Mouse (Mus musculus): ENCODE data around the gene Med11. TPM values are rescaled to one million over a fixed set of nuclear protein-coding genes. Genes with fewer than 3 reads are reported as not detected.

The Med11 gene
- polyA plus RNA-seq, 1 experiment from 2014 or later, result 48.4 TPM

- Histone ChIP-seq H3K9me3 (replicated peaks) (no peaks in the 10 kb centered on the region), H3K4me3 (no peak overlapping the region), H3K4me1 (no peaks in the 10 kb centered on the region), H3K27ac (no peak overlapping the region), H3K27me3 (ENCODE audit: low read depth, poor library complexity, severe bottlenecking) (no peaks in the 10 kb centered on the region), H3K36me3 (no peaks in the 10 kb centered on the region)
- DNase-seq (ENCODE audit: low spot score), result no peak
- WGBS, result 88% methylated on average over 3 of the region's 3 CpGs
Measured at GRCm38 (mm10) chr11:70489138-70489537, 37.4 kb downstream of the Med11 start.

GRCm38 (mm10) chr11:70489684-70490083, 38.0 kb downstream of the Med11 start:
- no peaks in the 10 kb centered on the region for H3K4me1 ChIP-seq
- 90% methylated on average over 6 of the region's 6 CpGs for WGBS
- H3K27ac ChIP-seq, result no peak overlapping the region
- H3K36me3 ChIP-seq, result no peaks in the 10 kb centered on the region
- H3K4me3 ChIP-seq, result no peak overlapping the region
- no peaks in the 10 kb centered on the region for H3K27me3 ChIP-seq (ENCODE audit: low read depth, poor library complexity, severe bottlenecking)
- H3K9me3 ChIP-seq (replicated peaks), result no peaks in the 10 kb centered on the region
- no peak for DNase-seq (ENCODE audit: low spot score)

- 82% methylated on average over 14 of the region's 14 CpGs for WGBS
- no peak for DNase-seq (ENCODE audit: low spot score)
- no peak overlapping the region for H3K27ac ChIP-seq
Measured at GRCm38 (mm10) chr11:70499566-70500475, 48.1 kb downstream of the Med11 start.

GRCm38 (mm10) chr11:70500476-70500812, 48.7 kb downstream of the Med11 start:
- no peak overlapping the region for H3K4me3 ChIP-seq
- H3K36me3 ChIP-seq, result no peaks in the 10 kb centered on the region
- no peaks in the 10 kb centered on the region for H3K4me1 ChIP-seq
- no peak for DNase-seq (ENCODE audit: low spot score)
- H3K27ac ChIP-seq, result no peak overlapping the region
- H3K27me3 ChIP-seq (ENCODE audit: low read depth, poor library complexity, severe bottlenecking), result peaks cover 8% of the 10 kb centered on the region
- H3K9me3 ChIP-seq (replicated peaks), result no peaks in the 10 kb centered on the region
- 88% methylated on average over 1 of the region's 1 CpGs for WGBS

More at GRCm38 (mm10) chr11:70499566-70500475, 48.1 kb downstream of the Med11 start:
- Histone ChIP-seq H3K4me1 (no peaks in the 10 kb centered on the region), H3K9me3 (replicated peaks) (no peaks in the 10 kb centered on the region), H3K36me3 (no peaks in the 10 kb centered on the region), H3K4me3 (no peak overlapping the region), H3K27me3 (ENCODE audit: low read depth, poor library complexity, severe bottlenecking) (peaks cover 2% of the 10 kb centered on the region)

- no peaks in the 10 kb centered on the region for H3K4me1 ChIP-seq
- H3K27ac ChIP-seq, result no peak overlapping the region
- no peak for DNase-seq (ENCODE audit: low spot score)
- H3K9me3 ChIP-seq (replicated peaks), result no peaks in the 10 kb centered on the region
- H3K27me3 ChIP-seq (ENCODE audit: low read depth, poor library complexity, severe bottlenecking), result peaks cover 12% of the 10 kb centered on the region
- H3K36me3 ChIP-seq, result no peaks in the 10 kb centered on the region
- 84% methylated on average over 3 of the region's 3 CpGs for WGBS
- no peak overlapping the region for H3K4me3 ChIP-seq
Measured at GRCm38 (mm10) chr11:70502018-70502417, 50.3 kb downstream of the Med11 start.

Small RNA genes within 50 kb of the gene (microRNA-seq; reads per million reads assigned to microRNA genes)
- not detected for gene Mir7115

Other genes starting within 250 kb of the Med11 start
- gene Slc16a11, start 239.2 kb upstream of the Med11 start, polyA plus RNA-seq (2016; fragmentation: Nextera tagmentation; extraction: Ambion mirVana), result 0.84 and 1.6 TPM in 2 replicates
- 11.6 and 16.3 TPM in 2 replicates for gene Slc16a13, start 230.9 kb upstream of the Med11 start, polyA plus RNA-seq (2016; fragmentation: Nextera tagmentation; extraction: Ambion mirVana)
- 5.6 and 7.5 TPM in 2 replicates for gene Bcl6b, start 222.1 kb upstream of the Med11 start, polyA plus RNA-seq (2016; fragmentation: Nextera tagmentation; extraction: Ambion mirVana)
- 220 and 235 TPM in 2 replicates for gene 0610010K14Rik, start 214.0 kb upstream of the Med11 start, polyA plus RNA-seq (2016; fragmentation: Nextera tagmentation; extraction: Ambion mirVana)
- gene Gm21988, start 212.1 kb upstream of the Med11 start, polyA plus RNA-seq (2016; fragmentation: Nextera tagmentation; extraction: Ambion mirVana), result 9.7 TPM in 2 replicates
- 84.7 and 93.5 TPM in 2 replicates for gene Rnasek, start 212.1 kb upstream of the Med11 start, polyA plus RNA-seq (2016; fragmentation: Nextera tagmentation; extraction: Ambion mirVana)
- gene Alox12, start 196.6 kb upstream of the Med11 start, polyA plus RNA-seq (2016; fragmentation: Nextera tagmentation; extraction: Ambion mirVana), result 2.0 and 2.9 TPM in 2 replicates
- gene Alox12e, start 129.3 kb upstream of the Med11 start, polyA plus RNA-seq (2016; fragmentation: Nextera tagmentation; extraction: Ambion mirVana), result 0.06 TPM in 1 of 2 replicates, not detected in the other
- not detected in 2 replicates for gene Alox15, start 99.9 kb upstream of the Med11 start, polyA plus RNA-seq (2016; fragmentation: Nextera tagmentation; extraction: Ambion mirVana)
- 63.0 and 65.1 TPM in 2 replicates for gene Pelp1, start 41.9 kb upstream of the Med11 start, polyA plus RNA-seq (2016; fragmentation: Nextera tagmentation; extraction: Ambion mirVana)
- gene Arrb2, start 19.3 kb upstream of the Med11 start, polyA plus RNA-seq (2016; fragmentation: Nextera tagmentation; extraction: Ambion mirVana), result 24.6 and 25.5 TPM in 2 replicates
- gene Zmynd15, start 7.5 kb downstream of the Med11 start, polyA plus RNA-seq (2016; fragmentation: Nextera tagmentation; extraction: Ambion mirVana), result 0.09 TPM in 1 of 2 replicates, not detected in the other
- gene Cxcl16, start 8.1 kb downstream of the Med11 start, polyA plus RNA-seq (2016; fragmentation: Nextera tagmentation; extraction: Ambion mirVana), result 0.49 TPM in 2 replicates
- 0.98 and 1.2 TPM in 2 replicates for gene Tm4sf5, start 53.3 kb downstream of the Med11 start, polyA plus RNA-seq (2016; fragmentation: Nextera tagmentation; extraction: Ambion mirVana)
- 0.30 TPM in 1 of 2 replicates, not detected in the other for gene Vmo1, start 62.7 kb downstream of the Med11 start, polyA plus RNA-seq (2016; fragmentation: Nextera tagmentation; extraction: Ambion mirVana)
- gene Gltpd2, start 67.3 kb downstream of the Med11 start, polyA plus RNA-seq (2016; fragmentation: Nextera tagmentation; extraction: Ambion mirVana), result 0.16 and 0.19 TPM in 2 replicates
- 1,140 and 1,215 TPM in 2 replicates for gene Psmb6, start 73.4 kb downstream of the Med11 start, polyA plus RNA-seq (2016; fragmentation: Nextera tagmentation; extraction: Ambion mirVana)
- gene Gm40193, start 81.0 kb downstream of the Med11 start, polyA plus RNA-seq (2016; fragmentation: Nextera tagmentation; extraction: Ambion mirVana), result not detected in 2 replicates
- 1.4 and 2.0 TPM in 2 replicates for gene Pld2, start 88.1 kb downstream of the Med11 start, polyA plus RNA-seq (2016; fragmentation: Nextera tagmentation; extraction: Ambion mirVana)
- 15.1 and 17.2 TPM in 2 replicates for gene Mink1, start 111.0 kb downstream of the Med11 start, polyA plus RNA-seq (2016; fragmentation: Nextera tagmentation; extraction: Ambion mirVana)
- not detected in 2 replicates for gene 4930544D05Rik, start 163.9 kb downstream of the Med11 start, polyA plus RNA-seq (2016; fragmentation: Nextera tagmentation; extraction: Ambion mirVana)
- not detected in 2 replicates for gene Chrne, start 167.3 kb downstream of the Med11 start, polyA plus RNA-seq (2016; fragmentation: Nextera tagmentation; extraction: Ambion mirVana)
- gene Gp1ba, start 187.2 kb downstream of the Med11 start, polyA plus RNA-seq (2016; fragmentation: Nextera tagmentation; extraction: Ambion mirVana), result 0.18 and 0.75 TPM in 2 replicates
- gene Rnf167, start 195.3 kb downstream of the Med11 start, polyA plus RNA-seq (2016; fragmentation: Nextera tagmentation; extraction: Ambion mirVana), result 85.0 and 104 TPM in 2 replicates
- gene Slc25a11, start 195.6 kb downstream of the Med11 start, polyA plus RNA-seq (2016; fragmentation: Nextera tagmentation; extraction: Ambion mirVana), result 136 and 160 TPM in 2 replicates
- gene Pfn1, start 202.7 kb downstream of the Med11 start, polyA plus RNA-seq (2016; fragmentation: Nextera tagmentation; extraction: Ambion mirVana), result 2,132 and 2,568 TPM in 2 replicates
- 67.8 and 75.6 TPM in 2 replicates for gene Eno3, start 205.3 kb downstream of the Med11 start, polyA plus RNA-seq (2016; fragmentation: Nextera tagmentation; extraction: Ambion mirVana)
- gene Spag7, start 217.5 kb downstream of the Med11 start, polyA plus RNA-seq (2016; fragmentation: Nextera tagmentation; extraction: Ambion mirVana), result 182 and 196 TPM in 2 replicates
- gene Camta2, start 236.2 kb downstream of the Med11 start, polyA plus RNA-seq (2016; fragmentation: Nextera tagmentation; extraction: Ambion mirVana), result 8.9 and 11.6 TPM in 2 replicates
- 1.1 and 1.2 TPM in 2 replicates for gene Inca1, start 248.2 kb downstream of the Med11 start, polyA plus RNA-seq (2016; fragmentation: Nextera tagmentation; extraction: Ambion mirVana)
- gene Kif1c, start 248.6 kb downstream of the Med11 start, polyA plus RNA-seq (2016; fragmentation: Nextera tagmentation; extraction: Ambion mirVana), result 2.0 and 2.2 TPM in 2 replicates